ENCODE assay signal across 9 mouse cellular contexts in genomic region chr10:25250108-25250507, GRCm38 (mm10). TPM values are rescaled to one million over a fixed set of nuclear protein-coding genes. Genes with fewer than 3 reads are reported as not detected.
DNase-seq lines count a peak whose midpoint lies in the region; ATAC-seq and TF ChIP-seq lines count a peak whose summit lies in the region.
"Had no signal": no experiment of that assay in that cellular context is flagged by ENCODE, and none has a peak within 500 bp of the region (broad histone marks: within the 10 kb centered on the region; RNA-seq: fewer than 3 reads in every experiment).

No protein-coding gene starts in this region.

- H3K4me2 ChIP-seq in kidney, embryonic 16.5 days (replicated peaks; ENCODE audit: low read depth, low read length), result no peak overlapping the region
- H3K4me2 ChIP-seq in heart, postnatal 0 days (ENCODE audit: low read depth, low read length), result no peak overlapping the region
- H3K4me2 ChIP-seq: midbrain, embryonic 12.5 days had no signal

- peak; percentile 23 for DNase-seq in kidney, adult 11 months
- DNase-seq in adrenal gland, postnatal 14 days, result peak; percentile 79
- DNase-seq in embryo, embryonic 11.5 days (ENCODE audit: low read depth, low spot score), result peak; percentile 61
- DNase-seq in heart, postnatal 0 days (ENCODE audit: low spot score), result peak; percentile 36
- DNase-seq in layer of hippocampus, adult 2 months (ENCODE audit: low spot score in 2 of 2), result peak in 1 of 2 experiments; percentile 53
- DNase-seq in lung, postnatal 4 days, result peak; percentile 61 to 73
- DNase-seq in spleen, postnatal 10 days (ENCODE audit: low spot score in 2 of 2), result peak; percentile 50 to 78

- H3K9ac ChIP-seq in kidney, embryonic 16.5 days (replicated peaks; ENCODE audit: low read length), result no peak overlapping the region
- no peak overlapping the region for H3K9ac ChIP-seq in heart, postnatal 0 days (replicated peaks; ENCODE audit: low read depth, low read length)
- H3K9ac ChIP-seq: midbrain, embryonic 12.5 days had no signal

- H3K4me3 ChIP-seq in kidney, embryonic 16.5 days (ENCODE audit: low read length), result no peak overlapping the region
- H3K4me3 ChIP-seq in heart, postnatal 0 days (ENCODE audit: low read depth, low read length), result no peak overlapping the region
- H3K4me3 ChIP-seq in layer of hippocampus, adult 2 months, result no peak overlapping the region
- H3K4me3 ChIP-seq: midbrain, embryonic 12.5 days had no signal

- peak; percentile 81 for TF ChIP-seq CTCF in heart, postnatal 0 days (IDR thresholded peaks at IDR 0.05; ENCODE audit: low read depth)
- TF ChIP-seq CTCF in layer of hippocampus, adult 2 months (conservative IDR thresholded peaks at IDR 0.05), result peak; percentile 92

- no peak overlapping the region for H3K27ac ChIP-seq in kidney, embryonic 16.5 days (ENCODE audit: low read length)
- no peak overlapping the region for H3K27ac ChIP-seq in heart, postnatal 0 days (ENCODE audit: low read depth)
- no peak overlapping the region for H3K27ac ChIP-seq in layer of hippocampus, adult 2 months
- H3K27ac ChIP-seq: midbrain, embryonic 12.5 days had no signal

- 51% methylated on average over 12 of the region's 12 CpGs for WGBS in kidney, embryonic 16.5 days
- WGBS in heart, postnatal 0 days, result 41% methylated on average over 12 of the region's 12 CpGs

- H3K27me3 ChIP-seq in kidney, embryonic 16.5 days (ENCODE audit: insufficient read depth, low read length), result no peaks in the 10 kb centered on the region
- H3K27me3 ChIP-seq in heart, postnatal 0 days (ENCODE audit: control insufficient read depth, insufficient read depth, low read length), result no peaks in the 10 kb centered on the region
- H3K27me3 ChIP-seq: midbrain, embryonic 12.5 days had no signal

- no peaks in the 10 kb centered on the region for H3K4me1 ChIP-seq in kidney, embryonic 16.5 days (ENCODE audit: insufficient read depth, low read length)
- no peaks in the 10 kb centered on the region for H3K4me1 ChIP-seq in heart, postnatal 0 days (ENCODE audit: control insufficient read depth, insufficient read depth)
- H3K4me1 ChIP-seq: midbrain, embryonic 12.5 days had no signal

- no peaks in the 10 kb centered on the region for H3K9me3 ChIP-seq in kidney, embryonic 16.5 days (ENCODE audit: low read length)
- no peaks in the 10 kb centered on the region for H3K9me3 ChIP-seq in heart, postnatal 0 days (replicated peaks; ENCODE audit: control insufficient read depth, low read length)
- H3K9me3 ChIP-seq: midbrain, embryonic 12.5 days had no signal

- no peak for ATAC-seq in kidney, embryonic 16.5 days (ENCODE audit: low FRiP score, low TSS enrichment)
- ATAC-seq in heart, postnatal 0 days (ENCODE audit: insufficient read depth, low read depth), result no peak

- no peaks in the 10 kb centered on the region for H3K36me3 ChIP-seq in kidney, embryonic 16.5 days (ENCODE audit: insufficient read depth, low read length)
- H3K36me3 ChIP-seq in heart, postnatal 0 days (replicated peaks; ENCODE audit: control insufficient read depth, insufficient read depth, low read length), result no peaks in the 10 kb centered on the region
- H3K36me3 ChIP-seq: midbrain, embryonic 12.5 days had no signal

- TF ChIP-seq EP300 in heart, postnatal 0 days (IDR thresholded peaks at IDR 0.05; ENCODE audit: low read depth), result no peak

RNA-seq across cellular contexts. Expression of gene Akap7, which starts 57.6 kb away (rescaled TPM):
- 12.6 and 18.9 TPM in 2 replicates for polyA plus RNA-seq in kidney, embryonic 16.5 days (2015; fragmentation: Nextera tagmentation; extraction: Ambion mirVana)
- 65.2 and 68.4 TPM in 2 replicates for total RNA-seq in adrenal gland, postnatal 14 days (2021)
- 32.4 and 77.9 TPM in 2 replicates for total RNA-seq in heart, postnatal 0 days (2014; rRNA removed; ENCODE audit: low replicate concordance)
- polyA plus RNA-seq in heart, postnatal 0 days (2015; fragmentation: Nextera tagmentation; extraction: Ambion mirVana), result 46.3 and 47.6 TPM in 2 replicates
- 10 to 100 TPM; 53.2 to 57.8 TPM for total RNA-seq in layer of hippocampus, adult 2 months (2021)
